14 mouse cellular contexts compared by ENCODE assay signal in genomic region chr2:179307932-179308303, GRCm38 (mm10).
DNase-seq lines count a peak whose midpoint lies in the region; ATAC-seq and TF ChIP-seq lines count a peak whose summit lies in the region.
"Had no signal": no experiment of that assay in that cellular context is flagged by ENCODE, and none has a peak within 500 bp of the region (broad histone marks: within the 10 kb centered on the region; RNA-seq: fewer than 3 reads in every experiment).

No protein-coding gene starts in this region.

- H3K27ac ChIP-seq in kidney, postnatal 0 days: no peak overlapping the region
- H3K27ac ChIP-seq in forebrain, embryonic 13.5 days: peak overlapping the region; percentile 49
- H3K27ac ChIP-seq in heart, embryonic 14.5 days (replicated peaks in 1 of 2; ENCODE audit: control insufficient read depth in 1 of 2, insufficient read depth in 1 of 2, low read depth in 2 of 2, low read length in 2 of 2): no peak overlapping the region
- H3K27ac ChIP-seq in midbrain, embryonic 13.5 days: peak overlapping the region; percentile 74
- H3K27ac ChIP-seq: left cerebral cortex, adult 2 months; limb, embryonic 15.5 days had no signal

- no peak overlapping the region for H3K4me2 ChIP-seq in kidney, postnatal 0 days (ENCODE audit: low read length)
- H3K4me2 ChIP-seq in forebrain, embryonic 13.5 days: no peak overlapping the region
- H3K4me2 ChIP-seq in heart, embryonic 14.5 days (ENCODE audit: low read length): no peak overlapping the region
- H3K4me2 ChIP-seq in midbrain, embryonic 13.5 days (replicated peaks): no peak overlapping the region
- H3K4me2 ChIP-seq: limb, embryonic 15.5 days had no signal

- ATAC-seq in kidney, postnatal 0 days (replicated peaks; ENCODE audit: low FRiP score, low read depth): no peak
- peak; percentile 23; the same call in 1 of the 2 replicates for ATAC-seq in forebrain, embryonic 13.5 days
- 0 out of 2 replicates have a peak, but pooled peaks have one; percentile 23 for ATAC-seq in heart, embryonic 14.5 days (ENCODE audit: insufficient number of reproducible peaks, insufficient read depth, low FRiP score, low read depth)
- no peak for ATAC-seq in midbrain, embryonic 13.5 days
- no peak for ATAC-seq in megakaryocyte-erythroid progenitor cell, adult 5-6 weeks (replicated peaks; ENCODE audit: low FRiP score, low TSS enrichment, poor library complexity, severe bottlenecking)
- ATAC-seq: inflammation-experienced regulatory T-cells, adult 6 months had no signal

- H3K9me3 ChIP-seq in kidney, postnatal 0 days (replicated peaks; ENCODE audit: low read length): no peaks in the 10 kb centered on the region
- no peaks in the 10 kb centered on the region for H3K9me3 ChIP-seq in forebrain, embryonic 13.5 days (replicated peaks)
- no peaks in the 10 kb centered on the region for H3K9me3 ChIP-seq in heart, embryonic 14.5 days (ENCODE audit: control insufficient read depth, low read length)
- no peaks in the 10 kb centered on the region for H3K9me3 ChIP-seq in midbrain, embryonic 13.5 days
- H3K9me3 ChIP-seq: limb, embryonic 15.5 days had no signal

- H3K27me3 ChIP-seq in kidney, postnatal 0 days (ENCODE audit: insufficient read depth, low read length): no peaks in the 10 kb centered on the region
- H3K27me3 ChIP-seq in forebrain, embryonic 13.5 days: 0 out of 2 replicates have a peak, but pooled peaks cover 4% of the 10 kb centered on the region
- H3K27me3 ChIP-seq in heart, embryonic 14.5 days (ENCODE audit: control insufficient read depth, insufficient read depth, low read length): no peaks in the 10 kb centered on the region
- peaks cover 14% of the 10 kb centered on the region for H3K27me3 ChIP-seq in midbrain, embryonic 13.5 days
- H3K27me3 ChIP-seq: megakaryocyte, embryonic 14.5 days had no signal

- no peak overlapping the region for H3K4me3 ChIP-seq in kidney, postnatal 0 days (replicated peaks; ENCODE audit: low read depth, low read length)
- H3K4me3 ChIP-seq in forebrain, embryonic 13.5 days: no peak overlapping the region
- no peak overlapping the region for H3K4me3 ChIP-seq in heart, embryonic 14.5 days (ENCODE audit: control insufficient read depth in 1 of 2, insufficient read depth in 1 of 2, low read depth in 1 of 2, low read length in 2 of 2)
- H3K4me3 ChIP-seq in midbrain, embryonic 13.5 days (replicated peaks): no peak overlapping the region
- H3K4me3 ChIP-seq: left cerebral cortex, adult 2 months; limb, embryonic 15.5 days had no signal

- 59% methylated on average over 3 of the region's 3 CpGs for WGBS in kidney, postnatal 0 days
- WGBS in forebrain, embryonic 13.5 days: 54% methylated on average over 3 of the region's 3 CpGs
- 13% methylated on average over 3 of the region's 3 CpGs for WGBS in heart, embryonic 14.5 days
- 43% methylated on average over 3 of the region's 3 CpGs for WGBS in midbrain, embryonic 13.5 days

- no peak for TF ChIP-seq CTCF in kidney, postnatal 0 days (IDR thresholded peaks at IDR 0.05; ENCODE audit: low read depth)

- H3K9ac ChIP-seq in kidney, postnatal 0 days (ENCODE audit: low read depth, low read length): no peak overlapping the region
- no peak overlapping the region for H3K9ac ChIP-seq in forebrain, embryonic 13.5 days
- H3K9ac ChIP-seq in heart, embryonic 14.5 days (ENCODE audit: low read length): no peak overlapping the region
- no peak overlapping the region for H3K9ac ChIP-seq in midbrain, embryonic 13.5 days (replicated peaks)
- H3K9ac ChIP-seq: limb, embryonic 15.5 days had no signal

- 0 out of 2 replicates have a peak, but pooled peaks cover 6% of the 10 kb centered on the region for H3K4me1 ChIP-seq in kidney, postnatal 0 days (replicated peaks; ENCODE audit: insufficient read depth, low read length)
- peaks cover 20% of the 10 kb centered on the region for H3K4me1 ChIP-seq in forebrain, embryonic 13.5 days
- peaks cover 0 to 8% of the 10 kb centered on the region in 2 experiments; a peak in 2 of 4 replicates for H3K4me1 ChIP-seq in heart, embryonic 14.5 days (ENCODE audit: control insufficient read depth in 2 of 2, insufficient read depth in 2 of 2, low read length in 2 of 2)
- H3K4me1 ChIP-seq in midbrain, embryonic 13.5 days (replicated peaks): peaks cover 37% of the 10 kb centered on the region
- H3K4me1 ChIP-seq: limb, embryonic 15.5 days; megakaryocyte, embryonic 14.5 days had no signal

- peak; percentile 21 for DNase-seq in kidney, postnatal 0 days (ENCODE audit: low spot score)
- DNase-seq in kidney, adult 8-10 months: no peak
- no peak for DNase-seq in adrenal gland, postnatal 10 days
- DNase-seq in embryo, embryonic 9.5 days (ENCODE audit: extremely low spot score): no peak
- DNase-seq: gastrocnemius, postnatal 36 days; thymus, postnatal 4 days had no signal

- no peaks in the 10 kb centered on the region for H3K36me3 ChIP-seq in kidney, postnatal 0 days (ENCODE audit: insufficient read depth, low read length)
- H3K36me3 ChIP-seq in forebrain, embryonic 13.5 days (ENCODE audit: poor library complexity, severe bottlenecking): no peaks in the 10 kb centered on the region
- H3K36me3 ChIP-seq in heart, embryonic 14.5 days (ENCODE audit: control insufficient read depth, insufficient read depth, low read length): no peaks in the 10 kb centered on the region
- H3K36me3 ChIP-seq in midbrain, embryonic 13.5 days: no peaks in the 10 kb centered on the region
- H3K36me3 ChIP-seq: limb, embryonic 15.5 days had no signal

Comparison
In these comparisons a context has a peak if more than half of its experiments do, and no peak if none do; other contexts are left out.
1. ATAC-seq: peak in forebrain, embryonic 13.5 days (single experiment) and heart, embryonic 14.5 days (single experiment); none in kidney, postnatal 0 days (single experiment), midbrain, embryonic 13.5 days (single experiment) and megakaryocyte-erythroid progenitor cell, adult 5-6 weeks (single experiment).
2. H3K27ac ChIP-seq: peak in forebrain, embryonic 13.5 days (single experiment) and midbrain, embryonic 13.5 days (single experiment); none in kidney, postnatal 0 days (single experiment) and heart, embryonic 14.5 days (0 of 2).